Mouse (Mus musculus): ENCODE results near the gene Snrk.
A peak's percentile ranks its signal among the peaks of the same experiment; 100 is the strongest.

The Snrk gene

DNA sequence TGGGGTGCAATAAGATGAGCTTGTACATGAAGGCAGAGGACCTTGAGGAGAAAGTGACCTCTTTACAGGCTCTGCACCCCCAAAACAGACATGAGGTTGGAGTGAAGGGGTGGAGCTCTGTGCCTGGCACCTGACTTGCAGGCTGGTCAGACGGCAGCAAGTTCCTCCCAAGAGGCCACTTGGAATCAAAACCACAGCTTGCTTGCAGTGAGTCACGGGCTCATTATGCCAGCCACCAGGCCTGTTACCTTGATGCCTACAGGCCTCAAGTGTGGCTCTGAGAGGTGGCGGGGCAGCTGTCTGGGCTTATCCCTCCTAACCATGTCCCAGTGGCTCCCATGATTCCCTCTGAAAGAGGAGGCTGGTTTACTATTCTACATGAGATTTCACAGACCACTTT, 63.0 kb downstream of the Snrk start:
- no peak for DNase-seq (ENCODE audit: low spot score in 2 of 2)

DNA sequence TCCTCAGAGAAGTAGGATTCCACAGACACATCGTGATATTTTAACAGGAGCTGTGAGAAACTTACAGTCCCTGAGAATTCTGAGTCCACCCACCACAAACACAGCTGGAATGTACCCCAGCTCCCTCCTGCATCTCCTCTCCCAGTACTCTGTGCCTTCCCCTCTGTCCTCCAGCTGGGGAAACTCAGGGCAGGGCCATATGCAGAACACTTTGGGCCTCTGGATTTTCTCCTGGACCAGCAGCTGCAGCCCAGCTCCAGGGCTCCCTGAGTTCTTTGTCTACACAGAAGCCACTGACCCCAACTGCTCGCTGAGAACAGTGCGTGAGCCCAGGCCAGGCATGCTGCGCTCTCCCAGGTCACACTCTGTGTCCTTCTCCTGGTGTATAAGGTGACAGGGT, 66.0 kb downstream of the Snrk start:
- no peak for DNase-seq (ENCODE audit: low spot score in 2 of 2)

DNA sequence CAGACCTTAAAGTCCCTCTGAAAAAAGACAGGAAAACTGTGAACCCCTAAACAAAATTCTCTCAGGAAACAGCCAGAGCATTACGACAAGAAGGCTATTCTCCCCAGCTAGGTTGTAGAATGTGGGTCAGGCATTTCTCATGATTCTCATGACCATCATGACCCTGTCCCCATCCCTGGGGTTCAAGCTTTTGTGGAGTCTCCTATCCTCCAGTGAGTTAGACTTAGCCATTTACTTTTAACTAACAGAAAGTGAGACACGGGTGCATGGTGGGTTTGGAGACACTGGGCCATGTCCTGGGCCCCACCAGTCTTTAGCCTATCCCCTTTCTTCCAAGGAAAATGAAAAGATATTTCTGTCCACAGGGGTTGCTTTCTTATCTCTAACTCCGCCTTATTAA, 67.3 kb downstream of the Snrk start:
- no peak for DNase-seq (ENCODE audit: low spot score in 2 of 2)

DNA sequence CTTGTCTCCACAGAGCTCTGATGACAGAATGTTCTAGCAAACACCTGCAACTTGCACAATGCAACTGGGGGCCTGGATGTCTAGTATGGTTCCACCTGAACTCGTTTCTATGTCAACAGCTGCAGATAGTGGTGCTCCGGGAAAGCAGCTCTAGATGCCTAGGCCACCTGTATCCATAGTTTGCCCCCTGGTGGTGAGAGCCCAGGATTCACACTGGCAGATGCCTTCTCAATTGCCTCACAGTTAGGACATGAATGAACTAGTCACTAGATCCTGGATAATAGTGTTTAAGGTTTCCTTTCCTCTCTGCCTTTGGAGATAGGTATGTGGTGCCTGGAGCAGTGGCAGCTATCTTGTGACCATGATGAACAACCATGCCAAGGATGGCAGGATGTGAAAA, 68.0 kb downstream of the Snrk start:
- DNase-seq (ENCODE audit: low spot score in 2 of 2): peak; percentile 78 to 85

DNA sequence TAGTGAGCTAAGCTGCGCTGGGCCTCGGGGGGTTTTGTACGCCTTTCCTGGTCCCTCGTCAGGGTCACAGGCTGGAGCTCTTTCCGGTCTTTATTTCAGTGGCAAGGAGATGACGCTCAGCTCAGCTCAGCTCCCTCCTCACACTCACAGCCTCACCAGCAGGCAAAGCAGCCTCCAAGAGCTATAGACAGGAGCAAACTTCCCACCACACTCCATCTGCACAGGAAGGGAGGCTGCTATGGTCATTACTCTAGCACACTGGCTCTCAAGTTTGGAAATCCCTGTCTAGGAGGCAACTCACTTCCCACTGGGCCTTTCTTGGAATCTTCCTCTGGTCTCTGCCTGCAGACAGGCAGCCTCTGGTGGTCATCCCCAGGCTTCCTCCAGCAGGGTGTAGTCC, 68.9 kb downstream of the Snrk start:
- DNase-seq (ENCODE audit: low spot score in 2 of 2): no peak

DNA sequence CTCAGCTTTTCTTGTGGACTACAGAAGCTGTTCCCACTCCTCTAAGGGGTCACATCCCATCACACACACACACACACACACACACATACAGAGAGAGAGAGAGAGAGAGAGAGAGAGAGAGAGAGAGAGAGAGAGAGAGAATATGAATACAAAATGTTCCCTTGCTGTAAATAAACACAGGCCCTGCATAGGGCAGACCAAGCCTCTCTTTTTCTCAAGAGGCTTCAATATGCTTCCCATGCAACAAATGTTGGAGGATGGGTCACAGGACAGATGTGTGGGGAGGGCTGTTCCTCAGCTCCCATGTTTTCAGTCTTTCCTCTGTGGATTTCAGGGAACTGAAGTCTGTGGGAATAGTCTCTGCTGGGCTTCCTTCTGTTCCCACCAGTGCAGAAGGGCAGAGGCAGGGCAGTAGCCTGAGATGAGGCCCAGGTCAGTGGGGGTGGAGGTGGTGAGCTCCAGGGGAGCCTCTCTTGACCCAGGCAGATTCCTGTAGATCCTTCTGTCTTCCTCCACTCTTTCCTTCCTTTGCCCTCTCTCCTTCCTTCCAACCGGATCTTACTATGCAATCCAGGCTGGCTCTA, 69.7 kb downstream of the Snrk start:
- DNase-seq (ENCODE audit: low spot score in 2 of 2): no peak

DNA sequence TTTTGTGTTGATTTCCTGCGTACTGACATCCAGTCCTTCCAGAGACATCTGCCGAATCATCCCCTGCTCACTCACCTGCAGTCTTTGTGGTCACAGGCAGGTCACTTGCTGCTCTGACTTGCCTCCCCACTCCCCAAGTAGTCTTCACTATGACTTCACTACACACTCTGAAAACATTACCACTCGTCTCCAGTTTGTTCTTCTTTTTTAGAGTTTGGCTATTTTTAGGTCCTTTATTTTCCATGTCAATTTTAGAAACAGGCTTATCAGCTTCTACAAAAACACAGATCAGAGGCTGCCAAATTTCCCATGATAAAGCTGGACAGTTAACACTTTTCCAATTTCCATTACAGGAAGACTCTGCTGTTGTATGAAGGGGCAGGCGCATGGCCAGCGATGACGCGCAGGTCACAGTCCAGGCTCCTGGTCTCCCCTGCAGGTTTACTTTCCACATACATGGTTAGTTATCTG, 70.4 kb downstream of the Snrk start:
- no peak for DNase-seq (ENCODE audit: low spot score in 2 of 2)

DNA sequence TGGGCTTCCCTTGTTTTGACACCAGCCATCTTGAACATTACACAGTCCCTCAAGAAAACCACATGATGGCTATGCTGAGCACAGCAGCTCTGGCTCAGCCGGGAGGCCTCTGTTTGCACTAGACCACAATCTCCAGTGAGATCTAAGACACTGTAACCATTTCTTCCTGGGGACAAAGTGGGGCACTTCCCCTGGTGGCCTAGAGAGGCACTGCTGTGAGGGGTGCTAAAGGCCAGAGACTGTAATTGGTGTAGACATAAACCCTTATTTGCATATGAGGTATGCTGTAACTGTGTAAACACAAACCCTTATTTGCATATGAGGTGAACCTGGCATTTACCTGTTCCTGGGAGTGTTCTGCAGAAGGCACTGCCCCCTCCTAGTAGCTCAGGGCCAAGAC, 71.7 kb downstream of the Snrk start:
- no peak for DNase-seq (ENCODE audit: low spot score in 2 of 2)

DNA sequence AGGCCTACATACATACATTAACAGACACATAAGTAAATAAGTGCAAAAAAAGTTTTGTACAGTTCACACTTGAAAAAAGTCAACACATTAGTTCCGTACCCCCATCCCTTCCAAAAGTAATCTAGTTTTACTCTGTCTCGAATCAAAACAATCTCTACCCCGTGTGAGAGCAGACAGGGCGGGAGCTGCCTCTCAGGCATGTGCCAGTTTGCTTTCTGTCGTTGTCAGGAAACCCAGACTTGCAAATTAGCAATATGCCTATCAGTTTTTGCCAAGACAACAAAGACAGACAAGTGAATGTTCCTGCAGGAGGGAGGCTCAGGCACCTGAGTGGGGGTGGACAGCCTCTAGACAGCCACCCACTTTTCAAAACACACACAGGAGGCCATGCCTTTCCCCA, 76.3 kb downstream of the Snrk start:
- no peak for DNase-seq (ENCODE audit: low spot score in 2 of 2)

DNA sequence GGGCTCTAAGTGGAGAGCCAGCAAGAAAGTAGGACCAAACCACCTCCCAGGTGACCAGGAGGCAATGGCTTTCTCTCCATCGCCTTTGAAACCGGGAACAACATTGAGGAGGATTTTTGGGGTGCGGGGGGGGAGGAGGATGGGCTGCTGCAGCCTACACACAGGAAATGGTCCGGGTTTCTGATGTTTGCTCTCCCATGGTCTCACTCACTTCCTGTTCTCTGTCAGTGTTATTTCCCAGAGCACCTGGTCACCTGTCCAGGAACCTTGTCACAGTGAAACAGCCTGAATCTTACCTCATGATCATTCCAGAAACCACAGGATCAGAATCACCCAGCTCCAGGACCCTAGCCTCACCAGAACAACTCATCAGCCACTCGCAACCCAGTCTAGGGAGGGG, 76.8 kb downstream of the Snrk start:
- no peak for DNase-seq (ENCODE audit: low spot score in 2 of 2)

DNA sequence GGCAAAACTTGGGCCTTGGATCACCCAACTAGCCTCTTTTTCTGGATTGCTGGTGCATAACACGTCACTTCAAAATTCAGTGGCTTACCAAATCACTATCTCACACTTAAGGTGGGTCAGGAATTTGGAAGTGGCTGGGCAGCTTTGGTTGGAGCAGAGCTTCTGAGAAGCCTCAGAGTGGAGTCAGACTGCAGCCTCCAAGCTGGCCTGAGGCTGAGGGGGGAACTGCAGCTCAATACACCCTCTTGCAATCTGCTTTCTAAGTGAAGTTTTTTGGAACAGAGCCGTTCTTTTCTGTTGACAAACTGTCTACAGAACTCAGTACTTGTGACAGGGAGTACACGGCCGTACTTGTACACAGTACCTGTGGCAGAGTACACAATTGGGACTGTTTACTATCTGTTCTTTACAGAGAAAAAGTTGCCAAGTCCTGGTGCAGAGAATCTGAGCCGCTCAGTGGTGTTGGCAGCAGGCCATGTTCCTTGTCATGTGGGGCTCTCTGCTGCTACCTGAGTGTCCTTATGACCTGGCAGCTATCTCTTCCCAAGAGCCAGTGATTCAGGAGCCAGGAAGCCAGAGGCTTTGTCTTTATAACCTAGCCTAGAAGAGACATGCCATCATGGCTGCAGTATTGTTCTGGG, 78.1 kb downstream of the Snrk start:
- no peak for DNase-seq (ENCODE audit: low spot score in 2 of 2)

DNA sequence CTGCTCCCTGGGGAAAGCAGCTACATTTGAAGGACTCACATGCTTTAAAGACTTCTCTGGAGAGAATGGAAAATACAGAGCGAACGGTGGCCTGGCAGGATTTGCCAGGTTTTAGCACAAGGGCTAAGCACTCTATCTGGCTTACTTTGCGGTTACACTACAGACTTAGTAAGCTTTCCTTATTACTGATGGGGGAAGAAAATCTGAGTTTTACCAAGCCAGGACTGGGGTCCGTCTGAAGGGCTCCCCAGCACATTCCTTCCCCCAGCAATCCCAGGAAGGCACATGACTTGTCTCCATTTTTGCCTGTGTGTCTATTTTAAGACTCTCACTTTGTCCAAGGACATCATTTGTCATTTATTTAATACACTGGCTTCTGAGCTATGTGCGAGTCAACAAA, 80.0 kb downstream of the Snrk start:
- no peak for DNase-seq (ENCODE audit: low spot score in 2 of 2)

DNA sequence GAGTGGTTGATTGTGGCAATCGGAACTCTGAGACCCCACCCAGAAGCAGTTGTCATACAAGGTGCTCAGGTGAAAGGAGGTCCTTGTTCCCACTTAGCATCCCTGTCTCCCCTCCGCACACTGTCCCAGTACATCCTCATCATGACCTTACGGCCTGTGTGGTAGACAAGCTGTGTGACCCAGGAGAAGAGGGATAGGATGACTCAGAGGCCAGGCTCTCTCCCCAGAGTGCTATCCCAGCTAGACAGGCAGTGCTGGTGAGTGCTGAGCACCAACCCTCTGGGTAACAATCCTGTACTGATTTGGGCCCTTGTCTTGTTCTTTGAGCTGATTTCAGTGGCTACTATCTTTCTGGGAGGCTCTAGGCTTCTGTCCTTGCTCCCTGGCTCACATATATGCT, 81.6 kb downstream of the Snrk start:
- no peak for DNase-seq (ENCODE audit: low spot score in 2 of 2)

DNA sequence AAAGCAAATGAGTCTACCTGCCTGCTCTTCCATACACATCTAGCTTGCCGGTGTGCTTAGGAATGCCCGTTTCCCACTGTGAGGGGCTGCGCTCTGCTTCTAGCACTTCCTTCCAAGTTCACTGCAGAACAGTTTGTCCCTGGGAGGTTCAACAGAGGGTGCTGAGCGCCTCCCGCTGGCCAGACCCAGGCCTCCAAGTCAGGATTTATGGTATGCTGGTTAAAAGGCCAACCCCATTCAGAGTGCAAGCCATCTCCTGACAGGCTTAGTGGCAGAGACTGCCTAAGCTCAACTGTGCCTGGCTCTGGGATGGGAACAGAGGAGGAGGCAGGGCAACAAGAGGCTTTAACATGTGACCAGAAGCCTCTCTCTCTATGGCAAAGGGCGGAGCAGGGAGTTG, 82.2 kb downstream of the Snrk start:
- peak; percentile 36 to 50 for DNase-seq (ENCODE audit: low spot score in 2 of 2)

DNA sequence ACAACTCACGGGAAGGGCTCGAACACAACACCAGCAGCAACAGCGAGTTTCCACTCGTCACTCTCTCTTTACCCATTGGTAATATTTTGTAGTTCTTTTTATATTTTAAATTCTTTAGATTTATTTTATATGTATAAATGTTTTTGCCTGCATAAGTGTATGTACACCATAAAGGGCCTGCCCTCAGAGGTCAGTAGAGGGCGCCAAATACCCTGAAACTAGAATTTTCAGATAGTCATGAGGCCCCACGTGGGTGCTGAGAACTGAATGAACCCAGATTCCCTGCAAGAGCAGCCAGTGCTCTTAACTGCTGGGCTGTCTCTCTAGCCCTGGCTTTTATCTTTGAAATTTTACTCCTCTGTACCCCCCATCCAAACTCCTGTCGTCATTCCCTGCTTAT, 87.4 kb downstream of the Snrk start:
- DNase-seq (ENCODE audit: low spot score in 2 of 2): no peak

DNA sequence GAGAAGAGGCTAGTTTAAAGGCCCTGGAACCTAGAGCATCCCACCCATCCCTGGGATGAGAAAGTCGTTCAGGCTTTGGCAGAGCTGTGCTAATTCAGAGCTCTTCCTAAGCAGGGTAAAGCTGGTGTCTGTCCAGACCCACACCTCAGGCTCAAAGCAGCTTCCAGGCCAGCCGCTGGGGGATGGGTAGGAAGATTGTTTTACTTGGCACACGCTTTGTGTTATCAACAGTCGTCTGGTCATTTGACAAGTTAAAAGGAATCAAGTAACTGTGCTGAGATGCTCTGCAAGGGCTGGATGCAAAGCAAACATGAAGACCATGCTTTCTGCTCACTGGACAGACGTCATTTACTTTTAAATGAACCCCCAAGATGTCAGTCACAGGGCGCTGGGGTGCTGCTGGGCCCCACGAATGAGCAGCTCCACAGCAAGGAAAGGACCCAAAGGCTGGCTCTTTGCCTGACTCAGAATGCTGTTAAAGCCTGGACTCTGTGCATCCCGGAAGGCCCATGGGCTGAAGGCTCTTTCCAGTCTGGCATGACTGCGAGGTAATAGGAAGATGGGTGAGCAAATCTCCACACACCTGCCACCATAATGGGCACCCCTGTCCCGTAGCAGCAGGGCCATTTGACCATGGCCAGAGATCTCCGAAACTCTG, 88.6 kb downstream of the Snrk start:
- DNase-seq (ENCODE audit: low spot score in 2 of 2): no peak

DNA sequence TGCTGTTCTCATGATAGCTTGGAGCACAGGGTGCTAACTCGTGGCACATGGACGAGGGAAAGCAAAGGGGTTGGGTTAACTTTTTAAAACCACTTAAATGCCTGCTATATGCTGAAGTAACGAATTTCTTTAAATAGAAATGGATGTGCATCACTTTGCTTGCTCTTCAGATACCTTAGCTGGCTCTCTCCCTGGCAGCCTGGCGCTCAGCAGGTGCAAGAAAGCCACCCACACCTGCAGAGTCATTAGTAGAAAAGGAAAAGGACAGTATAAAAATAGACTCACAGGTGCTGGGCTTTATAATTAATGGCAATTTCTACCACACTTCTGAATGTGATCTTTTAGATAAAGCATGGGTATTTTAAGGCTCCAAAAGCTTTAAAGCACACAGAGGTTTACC, 91.2 kb downstream of the Snrk start:
- DNase-seq (ENCODE audit: low spot score in 2 of 2): no peak

DNA sequence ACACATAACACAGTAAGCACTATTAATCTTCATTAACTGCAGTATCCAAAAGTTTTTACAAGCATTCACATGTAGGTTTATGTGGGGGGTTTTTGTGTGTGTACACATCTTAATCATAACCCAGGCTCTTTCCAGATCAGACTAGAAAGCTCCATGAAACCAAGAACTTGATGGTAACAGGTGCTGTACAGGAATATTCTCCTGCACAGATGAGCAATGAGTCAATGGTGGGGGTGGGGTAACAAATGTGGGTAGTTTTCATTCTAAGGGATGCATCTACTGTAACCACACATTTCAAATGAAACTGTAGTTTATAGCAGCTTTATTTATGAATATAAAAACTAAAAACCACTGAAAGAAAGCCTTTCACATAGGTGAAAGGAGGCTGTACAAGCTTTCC, 98.1 kb downstream of the Snrk start:
- DNase-seq (ENCODE audit: low spot score in 2 of 2): no peak

DNA sequence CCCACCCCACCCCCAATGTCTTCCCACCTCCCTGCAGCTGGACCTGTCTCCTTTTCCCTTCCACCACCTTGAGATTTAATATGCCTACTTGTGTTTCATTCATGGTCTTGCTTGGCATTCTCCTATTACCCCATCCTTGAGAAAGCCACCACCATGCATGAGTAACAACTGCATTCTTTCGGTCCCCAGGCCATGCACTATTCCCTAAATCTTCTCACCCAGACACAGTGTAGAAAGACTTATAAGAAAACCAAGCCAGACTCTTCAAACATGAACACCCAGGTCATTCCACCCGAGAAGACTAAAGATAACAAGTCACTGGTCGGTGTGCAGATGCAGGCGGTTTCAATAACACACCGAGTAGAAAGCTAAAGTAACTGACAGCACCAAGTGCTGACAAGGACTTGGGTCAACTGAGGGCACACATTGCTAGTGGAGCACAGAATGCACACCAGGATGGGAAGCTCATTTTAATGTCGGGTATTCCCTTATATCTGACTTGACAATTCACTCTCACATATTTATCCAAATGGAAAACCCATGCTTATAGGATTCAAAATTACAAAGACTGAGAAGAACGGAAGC, 100.0 kb downstream of the Snrk start:
- DNase-seq (ENCODE audit: low spot score in 2 of 2): no peak
